Mouse (Mus musculus): ENCODE measurements around the gene Olfr1440. TPM values are rescaled to one million over a fixed set of nuclear protein-coding genes. Genes with fewer than 3 reads are reported as not detected.

Gene Olfr1440
- polyA plus RNA-seq, 1 experiment from 2014 or later: not detected

Other genes with a start within 250 kb of the Olfr1440 start
- not detected in 2 replicates for gene Olfr1555-ps1, start 217.2 kb upstream of the Olfr1440 start, polyA plus RNA-seq (2014; fragmentation: Nextera tagmentation; extraction: Ambion mirVana)
- gene Olfr1431, start 186.6 kb upstream of the Olfr1440 start, polyA plus RNA-seq (2014; fragmentation: Nextera tagmentation; extraction: Ambion mirVana): not detected in 2 replicates
- not detected in 2 replicates for gene Olfr1432, start 154.7 kb upstream of the Olfr1440 start, polyA plus RNA-seq (2014; fragmentation: Nextera tagmentation; extraction: Ambion mirVana)
- gene Olfr262, start 145.6 kb upstream of the Olfr1440 start, polyA plus RNA-seq (2014; fragmentation: Nextera tagmentation; extraction: Ambion mirVana): not detected in 2 replicates
- gene Olfr235, start 126.2 kb upstream of the Olfr1440 start, polyA plus RNA-seq (2014; fragmentation: Nextera tagmentation; extraction: Ambion mirVana): not detected in 2 replicates
- gene Olfr1434, start 107.4 kb upstream of the Olfr1440 start, polyA plus RNA-seq (2014; fragmentation: Nextera tagmentation; extraction: Ambion mirVana): not detected in 2 replicates
- gene Olfr1436, start 88.1 kb upstream of the Olfr1440 start, polyA plus RNA-seq (2014; fragmentation: Nextera tagmentation; extraction: Ambion mirVana): not detected in 2 replicates
- not detected in 2 replicates for gene Olfr1437, start 62.2 kb upstream of the Olfr1440 start, polyA plus RNA-seq (2014; fragmentation: Nextera tagmentation; extraction: Ambion mirVana)
- gene Olfr1438-ps1, start 51.4 kb upstream of the Olfr1440 start, polyA plus RNA-seq (2014; fragmentation: Nextera tagmentation; extraction: Ambion mirVana): not detected in 2 replicates
- gene Olfr1441, start 30.2 kb downstream of the Olfr1440 start, polyA plus RNA-seq (2014; fragmentation: Nextera tagmentation; extraction: Ambion mirVana): not detected in 2 replicates
- gene Pfpl, start 40.6 kb downstream of the Olfr1440 start, polyA plus RNA-seq (2014; fragmentation: Nextera tagmentation; extraction: Ambion mirVana): not detected in 2 replicates
- gene Mpeg1, start 73.5 kb downstream of the Olfr1440 start, polyA plus RNA-seq (2014; fragmentation: Nextera tagmentation; extraction: Ambion mirVana): 0.58 and 0.69 TPM in 2 replicates
- 3.9 and 7.5 TPM in 2 replicates for gene Dtx4, start 114.2 kb downstream of the Olfr1440 start, polyA plus RNA-seq (2014; fragmentation: Nextera tagmentation; extraction: Ambion mirVana)
- gene Fam111a, start 158.5 kb downstream of the Olfr1440 start, polyA plus RNA-seq (2014; fragmentation: Nextera tagmentation; extraction: Ambion mirVana): 28.8 and 29.3 TPM in 2 replicates
- 0.09 TPM in 2 replicates for gene Gm4952, start 212.7 kb downstream of the Olfr1440 start, polyA plus RNA-seq (2014; fragmentation: Nextera tagmentation; extraction: Ambion mirVana)
- gene Glyat, start 246.0 kb downstream of the Olfr1440 start, polyA plus RNA-seq (2014; fragmentation: Nextera tagmentation; extraction: Ambion mirVana): 4.3 and 4.4 TPM in 2 replicates

Measured in kidney, embryonic 14.5 days (tissue).